Mouse (Mus musculus) liver, adult 2 months (tissue): ENCODE data around the gene Bend6.

Experiments
- CTCF ChIP-seq: fragments of 200-500 bp; IDR thresholded peaks from 2 replicates; pipeline ENCODE4 v1.5.1; 2011; ENCODE audit warnings: low read depth, low read length, control low read depth
- POLR2A ChIP-seq: fragments of 200-500 bp; IDR thresholded peaks from 2 replicates; pipeline ENCODE4 v1.6.1; 2011; ENCODE audit warnings: low read length, control low read depth; ENCODE audit not compliant: insufficient read depth; ENCODE audit errors: extremely low read depth

GRCm38 (mm10) chr1:33935946-33936345 lies 28.3 kb upstream of the Bend6 start:
- TF ChIP-seq CTCF (no peak), POLR2A (no peak)
